In the genomic region with DNA sequence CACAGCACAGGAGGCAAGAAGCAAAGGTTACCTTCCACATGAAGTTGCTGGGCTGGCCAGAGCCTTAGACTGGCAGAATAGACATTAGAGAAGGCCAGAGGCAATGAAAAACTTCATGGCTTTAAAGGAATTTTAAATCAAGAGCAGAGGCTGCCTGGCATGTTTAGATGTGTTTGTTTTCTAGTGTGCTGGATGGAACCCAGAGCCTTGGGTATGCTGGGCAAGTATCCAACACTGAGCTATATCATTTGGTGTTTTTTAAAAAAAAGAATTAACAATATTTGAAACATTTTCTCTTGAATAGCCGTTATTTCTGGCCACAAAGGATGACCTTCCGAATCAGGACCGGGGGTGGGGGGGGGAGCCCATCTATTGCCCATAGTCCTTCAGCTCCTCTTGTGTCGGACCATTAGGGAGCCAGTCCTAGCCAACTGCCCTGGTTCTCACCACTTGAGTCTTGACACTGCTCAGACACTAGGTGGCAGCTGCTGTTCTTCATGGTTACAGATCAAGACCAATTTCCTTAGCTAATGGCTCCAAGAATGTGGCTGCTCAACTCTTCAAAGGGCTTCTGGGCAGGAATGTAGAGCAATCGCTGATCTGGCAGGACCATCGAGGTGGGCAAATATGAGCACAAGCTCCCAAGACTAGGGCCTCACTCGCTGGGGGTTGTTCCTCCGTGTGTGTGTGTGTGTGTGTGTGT, we compare ENCODE assay signal across 8 mouse cellular contexts. TPM values are rescaled to one million over a fixed set of nuclear protein-coding genes. Genes with fewer than 3 reads are reported as not detected.
DNase-seq lines count a peak whose midpoint lies in the region; ATAC-seq and TF ChIP-seq lines count a peak whose summit lies in the region.
"Had no signal": no experiment of that assay in that cellular context is flagged by ENCODE, and none has a peak within 500 bp of the region (broad histone marks: within the 10 kb centered on the region; RNA-seq: fewer than 3 reads in every experiment).

No protein-coding gene starts in this region.

- WGBS in bone marrow, adult 2 months, result 30% methylated on average over 8 of the region's 8 CpGs
- WGBS in forebrain, embryonic 13.5 days, result 53% methylated on average over 8 of the region's 8 CpGs
- 47% methylated on average over 8 of the region's 8 CpGs for WGBS in midbrain, postnatal 0 days

- peaks cover 14% of the 10 kb centered on the region; the same call in 1 of the 2 replicates for H3K36me3 ChIP-seq in forebrain, embryonic 13.5 days (ENCODE audit: poor library complexity, severe bottlenecking)
- peaks cover 12% of the 10 kb centered on the region; the same call in 1 of the 2 replicates for H3K36me3 ChIP-seq in midbrain, postnatal 0 days (ENCODE audit: insufficient read depth, low read length)

- DNase-seq in thymus, postnatal 0 days (ENCODE audit: low spot score), result peak; percentile 28
- DNase-seq in thymus, postnatal 36 days, result no peak
- DNase-seq in left cerebral cortex, postnatal 4 days, result peak; percentile 46
- DNase-seq in midbrain, postnatal 0 days (ENCODE audit: low spot score), result peak; percentile 80

- H3K4me2 ChIP-seq in forebrain, embryonic 13.5 days, result no peak overlapping the region
- H3K4me2 ChIP-seq in midbrain, postnatal 0 days (ENCODE audit: low read depth, low read length, poor library complexity, severe bottlenecking), result no peak overlapping the region

- no peak overlapping the region for H3K27ac ChIP-seq in bone marrow, adult 2 months (ENCODE audit: control insufficient read depth, insufficient read depth, low read depth, low read length, poor library complexity)
- H3K27ac ChIP-seq in forebrain, embryonic 13.5 days, result no peak overlapping the region
- H3K27ac ChIP-seq in midbrain, postnatal 0 days (ENCODE audit: low read depth, low read length), result no peak overlapping the region

- TF ChIP-seq CTCF in bone marrow, adult 2 months (IDR thresholded peaks at IDR 0.05; ENCODE audit: control insufficient read depth, insufficient read depth, low read length), result peak; percentile 48; the same call in 1 of the 2 replicates
- TF ChIP-seq CTCF in midbrain, postnatal 0 days (IDR thresholded peaks at IDR 0.05), result peak; percentile 79

- H3K4me3 ChIP-seq in bone marrow, adult 2 months (replicated peaks; ENCODE audit: control insufficient read depth, low read depth, low read length), result no peak overlapping the region
- H3K4me3 ChIP-seq in forebrain, embryonic 13.5 days, result no peak overlapping the region
- H3K4me3 ChIP-seq in midbrain, postnatal 0 days (ENCODE audit: low read depth, low read length), result no peak overlapping the region

- peak; percentile 63 for ATAC-seq in forebrain, embryonic 13.5 days
- peak; percentile 60 for ATAC-seq in inflammation-experienced regulatory T-cells, adult 6 months
- ATAC-seq in midbrain, postnatal 0 days (ENCODE audit: low FRiP score), result peak; percentile 52; the same call in 1 of the 2 replicates

- no peak overlapping the region for H3K9ac ChIP-seq in forebrain, embryonic 13.5 days
- H3K9ac ChIP-seq in midbrain, postnatal 0 days (replicated peaks; ENCODE audit: low read length, poor library complexity, severe bottlenecking), result no peak overlapping the region

- H3K4me1 ChIP-seq in bone marrow, adult 2 months (ENCODE audit: control insufficient read depth, insufficient read depth, low read length), result no peaks in the 10 kb centered on the region
- H3K4me1 ChIP-seq in forebrain, embryonic 13.5 days, result no peaks in the 10 kb centered on the region
- no peaks in the 10 kb centered on the region for H3K4me1 ChIP-seq in midbrain, postnatal 0 days (ENCODE audit: insufficient read depth, low read length)

- intact Hi-C loops in left cerebral cortex, postnatal 4 days (cut with DNase I), result no loop called here

- H3K9me3 ChIP-seq in forebrain, embryonic 13.5 days (replicated peaks), result no peaks in the 10 kb centered on the region
- H3K9me3 ChIP-seq in midbrain, postnatal 0 days (ENCODE audit: low read length), result no peaks in the 10 kb centered on the region

- H3K27me3 ChIP-seq in forebrain, embryonic 13.5 days, result no peaks in the 10 kb centered on the region
- no peaks in the 10 kb centered on the region for H3K27me3 ChIP-seq in midbrain, postnatal 0 days (ENCODE audit: insufficient read depth, low read length)

- no peak for TF ChIP-seq POLR2A in bone marrow, adult 2 months (IDR thresholded peaks at IDR 0.05; ENCODE audit: borderline replicate concordance, control insufficient read depth, low read depth, low read length)

RNA-seq across cellular contexts. Expression of gene Arid5a, which starts 16.4 kb away (rescaled TPM):
- 34.9 and 35.4 TPM in 2 replicates for polyA plus RNA-seq in thymus, postnatal 0 days (2015; fragmentation: Nextera tagmentation; extraction: Ambion mirVana)
- polyA plus RNA-seq in bone marrow, adult 2 months (2011; ENCODE audit: insufficient read depth, insufficient read length, low replicate concordance, missing spikeins), result 14.3 and 36.7 TPM in 2 replicates
- 1.5 and 2.2 TPM in 2 replicates for polyA plus RNA-seq in forebrain, embryonic 13.5 days (2015; fragmentation: Nextera tagmentation; extraction: Ambion mirVana)
- polyA plus RNA-seq in inflammation-experienced regulatory T-cells, adult 6 months (2017; shearing (Covaris generic)), result 10 to 100 TPM; 75.9 to 89.1 (median 88.6) TPM
- total RNA-seq in left cerebral cortex, postnatal 4 days (2021), result 1 to 10 TPM; 7.6 to 7.7 TPM
- total RNA-seq in midbrain, postnatal 0 days (2014; rRNA removed), result 3.9 and 5.4 TPM in 2 replicates
- 3.1 and 3.4 TPM in 2 replicates for polyA plus RNA-seq in midbrain, postnatal 0 days (2015; fragmentation: Nextera tagmentation; extraction: Ambion mirVana)

RNA-seq across cellular contexts. Expression of gene Kansl3, which starts 45.1 kb away (rescaled TPM):
- polyA plus RNA-seq in thymus, postnatal 0 days (2015; fragmentation: Nextera tagmentation; extraction: Ambion mirVana), result 26.0 and 29.4 TPM in 2 replicates
- 12.2 and 27.8 TPM in 2 replicates for polyA plus RNA-seq in bone marrow, adult 2 months (2011; ENCODE audit: insufficient read depth, insufficient read length, low replicate concordance, missing spikeins)
- 34.2 and 39.0 TPM in 2 replicates for polyA plus RNA-seq in forebrain, embryonic 13.5 days (2015; fragmentation: Nextera tagmentation; extraction: Ambion mirVana)
- 10 to 100 TPM; 45.7 to 65.2 (median 47.4) TPM for polyA plus RNA-seq in inflammation-experienced regulatory T-cells, adult 6 months (2017; shearing (Covaris generic))
- total RNA-seq in left cerebral cortex, postnatal 4 days (2021), result 10 to 100 TPM; 61.4 to 67.1 TPM
- total RNA-seq in midbrain, postnatal 0 days (2014; rRNA removed), result 62.3 and 67.5 TPM in 2 replicates
- 31.4 and 35.6 TPM in 2 replicates for polyA plus RNA-seq in midbrain, postnatal 0 days (2015; fragmentation: Nextera tagmentation; extraction: Ambion mirVana)

RNA-seq across cellular contexts. Expression of gene Fer1l5, which starts 48.2 kb away (rescaled TPM):
- 0.49 and 0.61 TPM in 2 replicates for polyA plus RNA-seq in thymus, postnatal 0 days (2015; fragmentation: Nextera tagmentation; extraction: Ambion mirVana)
- not detected in 2 replicates for polyA plus RNA-seq in bone marrow, adult 2 months (2011; ENCODE audit: insufficient read depth, insufficient read length, low replicate concordance, missing spikeins)
- polyA plus RNA-seq in forebrain, embryonic 13.5 days (2015; fragmentation: Nextera tagmentation; extraction: Ambion mirVana), result 1.1 and 1.7 TPM in 2 replicates
- under 1 TPM; 0.20 to 0.55 (median 0.39) TPM for polyA plus RNA-seq in inflammation-experienced regulatory T-cells, adult 6 months (2017; shearing (Covaris generic))
- total RNA-seq in left cerebral cortex, postnatal 4 days (2021), result under 1 TPM in 1 of 2 experiments, not detected in 1; 0.08 TPM
- total RNA-seq in midbrain, postnatal 0 days (2014; rRNA removed), result not detected in 2 replicates
- 1.0 and 1.3 TPM in 2 replicates for polyA plus RNA-seq in midbrain, postnatal 0 days (2015; fragmentation: Nextera tagmentation; extraction: Ambion mirVana)
- total RNA-seq: layer of hippocampus, postnatal 25 days had no signal

RNA-seq across cellular contexts. Expression of gene Neurl3, which starts 49.4 kb away (rescaled TPM):
- 3.8 and 4.4 TPM in 2 replicates for polyA plus RNA-seq in thymus, postnatal 0 days (2015; fragmentation: Nextera tagmentation; extraction: Ambion mirVana)
- 33.7 and 62.7 TPM in 2 replicates for polyA plus RNA-seq in bone marrow, adult 2 months (2011; ENCODE audit: insufficient read depth, insufficient read length, low replicate concordance, missing spikeins)
- polyA plus RNA-seq in forebrain, embryonic 13.5 days (2015; fragmentation: Nextera tagmentation; extraction: Ambion mirVana), result 0.32 and 0.43 TPM in 2 replicates
- polyA plus RNA-seq in inflammation-experienced regulatory T-cells, adult 6 months (2017; shearing (Covaris generic)), result 100 to 1,000 TPM in 1 of 3 experiments, 10 to 100 TPM in 2; 23.0 to 132 (median 83.6) TPM
- under 1 TPM; 0.34 to 0.56 TPM for total RNA-seq in left cerebral cortex, postnatal 4 days (2021)
- total RNA-seq in midbrain, postnatal 0 days (2014; rRNA removed), result 0.66 and 1.0 TPM in 2 replicates
- polyA plus RNA-seq in midbrain, postnatal 0 days (2015; fragmentation: Nextera tagmentation; extraction: Ambion mirVana), result 2.3 and 2.4 TPM in 2 replicates

Comparison
In these comparisons a context has a peak if more than half of its experiments do, and no peak if none do; other contexts are left out.
1. DNase-seq: peak in thymus, postnatal 0 days (single experiment), left cerebral cortex, postnatal 4 days (single experiment) and midbrain, postnatal 0 days (single experiment); none in thymus, postnatal 36 days (0 of 2).
2. Peak in every context shown above with its lines, with median percentiles within 50 percentile points of each other: ATAC-seq.